Mouse (Mus musculus): Measurements from ENCODE around the gene Slc39a11. TPM values are rescaled to one million over a fixed set of nuclear protein-coding genes. Genes with fewer than 3 reads are reported as not detected.
A peak's percentile ranks its signal among the peaks of the same experiment; 100 is the strongest.

The Slc39a11 gene
- polyA plus RNA-seq, 1 experiment from 2014 or later, result 11.9 TPM

DNA sequence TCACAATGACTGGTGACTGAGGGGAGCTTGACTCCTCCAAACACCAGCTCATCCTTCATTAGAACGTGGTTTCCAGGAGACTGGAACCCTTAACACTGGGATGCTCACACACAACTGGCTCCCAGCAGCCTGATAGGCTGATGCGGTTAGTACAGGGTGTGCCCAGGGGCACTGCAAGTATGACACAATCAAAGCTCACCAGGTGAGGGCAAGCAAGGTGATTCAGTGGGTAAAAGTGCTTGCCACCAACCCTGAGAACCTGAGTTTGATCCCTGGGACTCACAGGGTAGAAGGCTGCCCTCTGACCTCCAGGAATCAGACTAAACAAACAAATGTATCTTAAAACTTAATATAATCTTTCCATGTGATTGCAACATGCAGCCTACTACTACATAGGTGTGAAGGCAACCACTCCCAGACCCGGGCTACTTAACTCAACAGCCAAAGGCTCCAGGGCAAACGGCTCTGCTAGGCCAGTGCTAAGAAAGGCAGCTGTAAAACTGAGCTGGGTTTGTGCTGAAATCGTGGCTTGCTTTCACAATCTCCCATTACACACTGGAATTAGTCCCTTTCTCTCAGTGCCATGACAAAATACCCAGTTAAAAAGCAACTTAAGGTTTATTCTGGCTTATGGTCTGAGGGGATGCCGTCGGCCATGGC, 95.0 kb downstream of the Slc39a11 start:
- Histone ChIP-seq H3K9me3 (replicated peaks; ENCODE audit: control insufficient read depth, low read length) (no peaks in the 10 kb centered on the region), H3K9ac (ENCODE audit: low read length) (no peak overlapping the region), H3K36me3 (ENCODE audit: control insufficient read depth, insufficient read depth) (no peaks in the 10 kb centered on the region), H3K4me3 (ENCODE audit: low read length) (no peak overlapping the region), H3K27me3 (ENCODE audit: control insufficient read depth, insufficient read depth, low read length) (no peaks in the 10 kb centered on the region), H3K4me2 (ENCODE audit: low read depth, low read length) (no peak overlapping the region), H3K4me1 (ENCODE audit: control insufficient read depth, insufficient read depth, low read length) (no peaks in the 10 kb centered on the region), H3K27ac (ENCODE audit: low read length) (no peak overlapping the region)
- WGBS, result 82% methylated on average over 7 of the region's 7 CpGs
- no peak for ATAC-seq (replicated peaks; ENCODE audit: extremely low read depth, insufficient read depth, low FRiP score)

DNA sequence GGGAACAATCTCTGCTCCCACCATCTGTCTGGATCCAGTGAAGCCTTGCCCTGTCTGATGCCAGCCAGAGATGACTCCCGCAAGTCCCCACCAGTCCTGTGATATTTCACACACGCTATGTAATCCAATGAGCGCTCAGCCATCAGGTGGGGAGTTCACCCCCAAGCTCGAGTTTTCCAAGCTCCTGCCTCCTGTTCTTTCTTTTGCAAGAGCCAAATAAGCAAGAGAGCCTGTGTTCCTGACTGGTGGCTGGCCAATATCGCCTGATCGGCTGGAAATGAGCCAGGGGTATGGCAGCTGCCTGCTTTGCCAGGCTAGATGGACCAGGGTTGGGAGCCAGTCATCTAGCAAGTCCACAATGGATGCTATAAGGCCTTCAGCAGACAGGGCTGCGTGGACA, 95.7 kb downstream of the Slc39a11 start:
- Histone ChIP-seq H3K27me3 (ENCODE audit: control insufficient read depth, insufficient read depth, low read length) (no peaks in the 10 kb centered on the region), H3K27ac (ENCODE audit: low read length) (no peak overlapping the region), H3K4me1 (ENCODE audit: control insufficient read depth, insufficient read depth, low read length) (no peaks in the 10 kb centered on the region), H3K4me2 (ENCODE audit: low read depth, low read length) (no peak overlapping the region), H3K36me3 (ENCODE audit: control insufficient read depth, insufficient read depth) (no peaks in the 10 kb centered on the region), H3K4me3 (ENCODE audit: low read length) (no peak overlapping the region), H3K9me3 (replicated peaks; ENCODE audit: control insufficient read depth, low read length) (no peaks in the 10 kb centered on the region), H3K9ac (ENCODE audit: low read length) (no peak overlapping the region)
- WGBS, result 82% methylated on average over 7 of the region's 7 CpGs
- ATAC-seq (replicated peaks; ENCODE audit: extremely low read depth, insufficient read depth, low FRiP score), result no peak

DNA sequence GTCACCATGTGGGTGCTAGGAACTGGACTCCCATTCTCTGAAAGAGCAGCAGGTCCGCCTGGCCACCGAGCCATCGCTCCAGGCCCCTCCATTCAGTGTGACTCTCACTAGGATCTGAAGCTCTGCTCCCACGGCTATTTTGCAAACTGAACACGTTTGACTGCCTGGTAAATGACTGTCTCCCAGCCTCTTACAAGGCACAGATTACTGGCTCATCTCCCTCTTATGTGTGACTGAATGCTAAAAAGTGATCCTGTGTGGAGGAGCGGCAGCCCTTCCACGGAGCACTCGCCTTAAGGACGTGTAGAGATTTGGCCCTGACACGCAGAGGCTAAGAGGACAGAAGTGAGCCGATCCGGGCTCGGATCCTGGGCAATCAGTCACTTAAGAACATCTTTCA, 96.3 kb downstream of the Slc39a11 start:
- Histone ChIP-seq H3K9ac (ENCODE audit: low read length) (no peak overlapping the region), H3K4me3 (ENCODE audit: low read length) (no peak overlapping the region), H3K9me3 (replicated peaks; ENCODE audit: control insufficient read depth, low read length) (no peaks in the 10 kb centered on the region), H3K27ac (ENCODE audit: low read length) (no peak overlapping the region), H3K4me2 (ENCODE audit: low read depth, low read length) (no peak overlapping the region), H3K27me3 (ENCODE audit: control insufficient read depth, insufficient read depth, low read length) (no peaks in the 10 kb centered on the region), H3K36me3 (ENCODE audit: control insufficient read depth, insufficient read depth) (no peaks in the 10 kb centered on the region), H3K4me1 (ENCODE audit: control insufficient read depth, insufficient read depth, low read length) (no peaks in the 10 kb centered on the region)
- no peak for ATAC-seq (replicated peaks; ENCODE audit: extremely low read depth, insufficient read depth, low FRiP score)
- 85% methylated on average over 13 of the region's 13 CpGs for WGBS

GRCm38 (mm10) chr11:113552539-113552938, 97.3 kb downstream of the Slc39a11 start:
- no peak for ATAC-seq (replicated peaks; ENCODE audit: extremely low read depth, insufficient read depth, low FRiP score)
- no peak overlapping the region for H3K27ac ChIP-seq (ENCODE audit: low read length)
- no peak overlapping the region for H3K4me2 ChIP-seq (ENCODE audit: low read depth, low read length)
- no peaks in the 10 kb centered on the region for H3K9me3 ChIP-seq (replicated peaks; ENCODE audit: control insufficient read depth, low read length)
- no peak overlapping the region for H3K4me3 ChIP-seq (ENCODE audit: low read length)
- 75% methylated on average over 10 of the region's 10 CpGs for WGBS
- no peaks in the 10 kb centered on the region for H3K4me1 ChIP-seq (ENCODE audit: control insufficient read depth, insufficient read depth, low read length)
- no peaks in the 10 kb centered on the region for H3K27me3 ChIP-seq (ENCODE audit: control insufficient read depth, insufficient read depth, low read length)
- no peaks in the 10 kb centered on the region for H3K36me3 ChIP-seq (ENCODE audit: control insufficient read depth, insufficient read depth)
- no peak overlapping the region for H3K9ac ChIP-seq (ENCODE audit: low read length)

- H3K27me3 ChIP-seq (ENCODE audit: control insufficient read depth, insufficient read depth, low read length), result 0 out of 2 replicates have a peak, but pooled peaks cover 3% of the 10 kb centered on the region
- H3K4me1 ChIP-seq (ENCODE audit: control insufficient read depth, insufficient read depth, low read length), result peaks cover 5% of the 10 kb centered on the region; the same call in 1 of the 2 replicates
- ATAC-seq (replicated peaks; ENCODE audit: extremely low read depth, insufficient read depth, low FRiP score), result no peak
- no peaks in the 10 kb centered on the region; the same call in 1 of the 2 replicates for H3K9me3 ChIP-seq (replicated peaks; ENCODE audit: control insufficient read depth, low read length)
- no peak overlapping the region for H3K4me3 ChIP-seq (ENCODE audit: low read length)
- no peak overlapping the region for H3K4me2 ChIP-seq (ENCODE audit: low read depth, low read length)
- H3K36me3 ChIP-seq (ENCODE audit: control insufficient read depth, insufficient read depth), result no peaks in the 10 kb centered on the region
- H3K27ac ChIP-seq (ENCODE audit: low read length), result no peak overlapping the region
- H3K9ac ChIP-seq (ENCODE audit: low read length), result no peak overlapping the region
- WGBS, result 67% methylated on average over 11 of the region's 11 CpGs
Measured at GRCm38 (mm10) chr11:113546217-113546877, 103.5 kb downstream of the Slc39a11 start.

DNA sequence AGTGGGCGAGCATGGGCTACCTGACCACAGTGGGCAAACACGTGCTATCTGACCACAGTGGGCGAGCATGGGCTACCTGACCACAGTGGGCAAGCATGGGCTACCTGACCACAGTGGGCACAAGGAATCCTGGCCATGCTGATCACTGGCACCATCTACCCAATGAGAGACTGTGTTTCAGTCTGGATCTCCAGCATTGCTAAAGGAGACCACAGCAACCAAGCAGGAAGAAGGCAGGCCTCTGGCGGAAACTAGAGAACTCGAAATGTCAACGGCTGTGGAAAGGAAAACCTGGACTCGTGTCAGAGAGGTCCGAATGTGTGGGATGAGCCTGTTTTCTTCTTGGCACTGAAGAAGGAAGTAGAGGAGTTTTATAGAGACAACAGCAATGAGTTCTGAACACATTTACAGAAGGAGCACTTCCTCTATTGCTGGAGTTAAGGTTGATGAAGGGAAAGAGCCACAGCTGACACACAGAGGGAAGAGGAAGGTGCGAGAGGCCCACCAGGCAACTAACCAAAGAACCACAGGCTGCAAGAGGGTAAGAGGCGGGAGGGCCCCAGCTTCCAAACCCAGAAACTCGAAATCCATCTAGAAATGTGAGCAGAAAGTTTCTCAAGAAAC, 105.8 kb downstream of the Slc39a11 start:
- Histone ChIP-seq H3K36me3 (ENCODE audit: control insufficient read depth, insufficient read depth) (no peaks in the 10 kb centered on the region), H3K27ac (ENCODE audit: low read length) (no peak overlapping the region; the same call in 1 of the 2 replicates), H3K9me3 (replicated peaks; ENCODE audit: control insufficient read depth, low read length) (no peaks in the 10 kb centered on the region; the same call in 1 of the 2 replicates), H3K27me3 (ENCODE audit: control insufficient read depth, insufficient read depth, low read length) (0 out of 2 replicates have a peak, but pooled peaks cover 3% of the 10 kb centered on the region), H3K9ac (ENCODE audit: low read length) (no peak overlapping the region), H3K4me2 (ENCODE audit: low read depth, low read length) (no peak overlapping the region), H3K4me3 (ENCODE audit: low read length) (no peak overlapping the region), H3K4me1 (ENCODE audit: control insufficient read depth, insufficient read depth, low read length) (peaks cover 10% of the 10 kb centered on the region)
- ATAC-seq (replicated peaks; ENCODE audit: extremely low read depth, insufficient read depth, low FRiP score), result no peak
- WGBS, result 65% methylated on average over 11 of the region's 11 CpGs

GRCm38 (mm10) chr11:113541073-113541472, 108.8 kb downstream of the Slc39a11 start:
- no peak for ATAC-seq (replicated peaks; ENCODE audit: extremely low read depth, insufficient read depth, low FRiP score)
- 0 out of 2 replicates have a peak, but pooled peaks cover 3% of the 10 kb centered on the region for H3K27me3 ChIP-seq (ENCODE audit: control insufficient read depth, insufficient read depth, low read length)
- H3K9ac ChIP-seq (ENCODE audit: low read length), result no peak overlapping the region

DNA sequence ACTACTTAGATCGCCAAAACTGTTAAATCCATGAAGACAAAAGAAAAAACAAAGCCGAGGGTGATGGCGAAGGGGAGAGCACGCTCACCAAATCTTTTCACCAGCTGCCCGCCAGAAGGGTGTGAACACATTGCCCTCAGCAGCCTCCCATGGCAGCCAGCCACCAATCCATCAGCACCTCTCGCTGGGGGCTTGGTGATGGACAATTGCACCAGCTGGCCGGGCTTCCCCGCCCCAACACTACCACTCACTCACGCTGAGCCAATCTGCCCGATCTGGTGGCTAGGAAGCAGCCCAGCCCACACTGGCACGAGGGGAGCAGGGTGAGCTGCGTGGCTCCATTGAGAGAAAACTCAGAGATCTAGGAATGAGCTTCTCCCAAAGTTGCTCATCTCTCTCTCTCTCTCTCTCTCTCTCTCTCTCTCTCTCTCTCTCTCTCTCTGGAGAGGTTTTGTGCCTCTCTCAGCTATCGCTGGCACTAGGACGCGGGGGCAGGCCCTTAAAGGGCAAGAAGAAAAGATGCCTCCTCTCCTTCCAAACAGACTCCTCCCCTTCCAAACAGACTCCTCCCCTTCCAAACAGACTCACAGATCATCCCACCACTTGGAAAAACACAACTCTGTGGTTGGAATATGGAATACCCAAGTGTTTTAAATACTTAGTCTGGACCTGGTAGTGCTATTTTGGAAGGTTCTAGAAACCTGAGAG, 110.2 kb downstream of the Slc39a11 start:
- H3K27ac ChIP-seq (ENCODE audit: low read length), result no peak overlapping the region
- peak overlapping the region; percentile 53 for H3K4me2 ChIP-seq (ENCODE audit: low read depth, low read length)
- H3K4me1 ChIP-seq (ENCODE audit: control insufficient read depth, insufficient read depth, low read length), result peaks cover 6% of the 10 kb centered on the region; the same call in 1 of the 2 replicates
- 0 out of 2 replicates have a peak overlapping the region, but pooled peaks have one; percentile 7 for H3K4me3 ChIP-seq (ENCODE audit: low read length)
- no peak overlapping the region for H3K9ac ChIP-seq (ENCODE audit: low read length)
- peak; percentile 86 for ATAC-seq (replicated peaks; ENCODE audit: extremely low read depth, insufficient read depth, low FRiP score)
- WGBS, result 31% methylated on average over 15 of the region's 15 CpGs
- no peaks in the 10 kb centered on the region for H3K36me3 ChIP-seq (ENCODE audit: control insufficient read depth, insufficient read depth)
- no peaks in the 10 kb centered on the region; the same call in 1 of the 2 replicates for H3K9me3 ChIP-seq (replicated peaks; ENCODE audit: control insufficient read depth, low read length)
- H3K27me3 ChIP-seq (ENCODE audit: control insufficient read depth, insufficient read depth, low read length), result no peaks in the 10 kb centered on the region

More at GRCm38 (mm10) chr11:113541073-113541472, 108.8 kb downstream of the Slc39a11 start:
- H3K4me2 ChIP-seq (ENCODE audit: low read depth, low read length), result no peak overlapping the region
- H3K9me3 ChIP-seq (replicated peaks; ENCODE audit: control insufficient read depth, low read length), result no peaks in the 10 kb centered on the region; the same call in 1 of the 2 replicates
- no peak overlapping the region for H3K27ac ChIP-seq (ENCODE audit: low read length)
- no peaks in the 10 kb centered on the region for H3K36me3 ChIP-seq (ENCODE audit: control insufficient read depth, insufficient read depth)
- no peak overlapping the region for H3K4me3 ChIP-seq (ENCODE audit: low read length)
- peaks cover 7% of the 10 kb centered on the region for H3K4me1 ChIP-seq (ENCODE audit: control insufficient read depth, insufficient read depth, low read length)
- 94% methylated on average over 8 of the region's 8 CpGs for WGBS

Measured in heart, embryonic 16.5 days (tissue).